Mouse (Mus musculus) spleen, adult 2 months (tissue): ENCODE results near the gene Dhx36.

ENCODE experiments used
- CTCF ChIP-seq: fragments of 200-500 bp; IDR thresholded peaks from 2 replicates; pipeline ENCODE4 v1.5.1; 2011; ENCODE audit warnings: mild to moderate bottlenecking, inconsistent platforms; ENCODE audit not compliant: insufficient read depth, insufficient read length, insufficient replicate concordance; ENCODE audit errors: extremely low read depth
- POLR2A ChIP-seq: fragments of 200-500 bp; IDR thresholded peaks from 2 replicates; pipeline ENCODE4 v1.6.1; 2011; ENCODE audit warnings: low read depth, low read length, inconsistent platforms

- TF ChIP-seq POLR2A (no peak), CTCF (no peak)
Measured at GRCm38 (mm10) chr3:62527593-62527992, 20.8 kb upstream of the Dhx36 start.
